11 mouse cellular contexts compared by ENCODE assay signal in genomic region chr17:14532298-14532978, GRCm38 (mm10).
A peak's percentile ranks its signal among the peaks of the same experiment; 100 is the strongest.
DNase-seq lines count a peak whose midpoint lies in the region; ATAC-seq lines count a peak whose summit lies in the region.
"Had no signal": no experiment of that assay in that cellular context is flagged by ENCODE, and none has a peak within 500 bp of the region (broad histone marks: within the 10 kb centered on the region; RNA-seq: fewer than 3 reads in every experiment).

No protein-coding gene starts in this region.

- no peaks in the 10 kb centered on the region for H3K9me3 ChIP-seq in heart, embryonic 11.5 days (replicated peaks; ENCODE audit: control insufficient read depth, low read length)
- H3K9me3 ChIP-seq in intestine, embryonic 15.5 days = no peaks in the 10 kb centered on the region
- no peaks in the 10 kb centered on the region for H3K9me3 ChIP-seq in midbrain, embryonic 14.5 days (ENCODE audit: control insufficient read depth, low read length)
- H3K9me3 ChIP-seq: embryonic facial prominence, embryonic 12.5 days had no signal

- DNase-seq in heart, adult 11 months = peak; percentile 97
- DNase-seq in 3T3-L1 (ENCODE audit: low read depth, low spot score) = peak; percentile 67
- peak; percentile 66 for DNase-seq in gastrocnemius, postnatal 25 days
- DNase-seq in MN1 (ENCODE audit: low spot score) = no peak
- DNase-seq in right cerebral cortex, adult 2 months (ENCODE audit: low spot score in 2 of 2) = no peak
- DNase-seq in midbrain, embryonic 14.5 days = no peak
- DNase-seq: kidney, adult 9 months; lung, postnatal 36 days had no signal

- no peak overlapping the region for H3K4me2 ChIP-seq in heart, embryonic 11.5 days
- no peak overlapping the region for H3K4me2 ChIP-seq in intestine, embryonic 15.5 days (replicated peaks)
- no peak overlapping the region for H3K4me2 ChIP-seq in midbrain, embryonic 14.5 days (ENCODE audit: low read length)
- H3K4me2 ChIP-seq: embryonic facial prominence, embryonic 12.5 days had no signal

- 65% methylated on average over 8 of the region's 8 CpGs for WGBS in heart, embryonic 11.5 days (ENCODE audit: insufficient replicate concordance)
- WGBS in intestine, embryonic 15.5 days = 51% methylated on average over 8 of the region's 8 CpGs
- WGBS in midbrain, embryonic 14.5 days = 90% methylated on average over 8 of the region's 8 CpGs

- no peak for ATAC-seq in heart, embryonic 11.5 days (replicated peaks; ENCODE audit: insufficient number of reproducible peaks, low FRiP score, low TSS enrichment)
- ATAC-seq in intestine, embryonic 15.5 days = peak; percentile 41; the same call in 1 of the 2 replicates
- ATAC-seq in midbrain, embryonic 14.5 days (ENCODE audit: low FRiP score, low TSS enrichment) = no peak

- H3K9ac ChIP-seq in heart, embryonic 11.5 days (ENCODE audit: low read depth, low read length) = no peak overlapping the region
- no peak overlapping the region for H3K9ac ChIP-seq in intestine, embryonic 15.5 days
- H3K9ac ChIP-seq in midbrain, embryonic 14.5 days (replicated peaks; ENCODE audit: low read length) = no peak overlapping the region
- H3K9ac ChIP-seq: embryonic facial prominence, embryonic 12.5 days had no signal

- no peaks in the 10 kb centered on the region for H3K4me1 ChIP-seq in heart, embryonic 11.5 days (ENCODE audit: control insufficient read depth, insufficient read depth, low read length)
- H3K4me1 ChIP-seq in intestine, embryonic 15.5 days (replicated peaks) = peaks cover 5% of the 10 kb centered on the region
- no peaks in the 10 kb centered on the region for H3K4me1 ChIP-seq in midbrain, embryonic 14.5 days (ENCODE audit: control insufficient read depth, insufficient read depth, low read length)
- H3K4me1 ChIP-seq: embryonic facial prominence, embryonic 12.5 days had no signal

- H3K4me3 ChIP-seq in heart, embryonic 11.5 days (ENCODE audit: low read depth, low read length) = no peak overlapping the region
- H3K4me3 ChIP-seq in intestine, embryonic 15.5 days (replicated peaks) = no peak overlapping the region
- no peak overlapping the region for H3K4me3 ChIP-seq in midbrain, embryonic 14.5 days (replicated peaks; ENCODE audit: low read depth, low read length)
- H3K4me3 ChIP-seq: embryonic facial prominence, embryonic 12.5 days had no signal

- H3K36me3 ChIP-seq in heart, embryonic 11.5 days (ENCODE audit: control insufficient read depth, insufficient read depth, low read length) = no peaks in the 10 kb centered on the region
- no peaks in the 10 kb centered on the region for H3K36me3 ChIP-seq in intestine, embryonic 15.5 days
- H3K36me3 ChIP-seq in midbrain, embryonic 14.5 days (ENCODE audit: control insufficient read depth, insufficient read depth, low read length) = no peaks in the 10 kb centered on the region
- H3K36me3 ChIP-seq: embryonic facial prominence, embryonic 12.5 days had no signal

- H3K27ac ChIP-seq in heart, embryonic 11.5 days (ENCODE audit: low read depth, low read length) = no peak overlapping the region
- peak overlapping the region; percentile 24; the same call in 1 of the 2 replicates for H3K27ac ChIP-seq in intestine, embryonic 15.5 days
- no peak overlapping the region for H3K27ac ChIP-seq in midbrain, embryonic 14.5 days (replicated peaks; ENCODE audit: low read depth, low read length)
- H3K27ac ChIP-seq: embryonic facial prominence, embryonic 12.5 days had no signal

- no peaks in the 10 kb centered on the region; the same call in 1 of the 2 replicates for H3K27me3 ChIP-seq in heart, embryonic 11.5 days (ENCODE audit: control insufficient read depth, insufficient read depth, low read length)
- H3K27me3 ChIP-seq in intestine, embryonic 15.5 days (replicated peaks) = no peaks in the 10 kb centered on the region
- no peaks in the 10 kb centered on the region for H3K27me3 ChIP-seq in midbrain, embryonic 14.5 days (ENCODE audit: control insufficient read depth, insufficient read depth, low read length)
- H3K27me3 ChIP-seq: embryonic facial prominence, embryonic 12.5 days had no signal

Comparison
In these comparisons a context has a peak if more than half of its experiments do, and no peak if none do; other contexts are left out.
1. DNase-seq: peak in heart, adult 11 months (single experiment), 3T3-L1 (single experiment) and gastrocnemius, postnatal 25 days (single experiment); none in MN1 (single experiment), right cerebral cortex, adult 2 months (0 of 2) and midbrain, embryonic 14.5 days (single experiment).